Mouse (Mus musculus): ENCODE results near the gene Adamts18. TPM values are rescaled to one million over a fixed set of nuclear protein-coding genes. Genes with fewer than 3 reads are reported as not detected.

Gene Adamts18
- total and polyA plus RNA-seq, 2 experiments from 2014 or later = 4.0 to 6.2 TPM

GRCm38 (mm10) chr8:113858801-113859200 lies 10.3 kb upstream of the Adamts18 start:
- Histone ChIP-seq H3K4me3 (ENCODE audit: low read length) (no peak overlapping the region), H3K9ac (replicated peaks; ENCODE audit: low read length) (no peak overlapping the region), H3K27me3 (ENCODE audit: insufficient read depth, low read length) (no peaks in the 10 kb centered on the region), H3K4me2 (ENCODE audit: low read depth, low read length) (no peak overlapping the region), H3K27ac (no peak overlapping the region), H3K4me1 (ENCODE audit: insufficient read depth, low read length) (no peaks in the 10 kb centered on the region), H3K9me3 (ENCODE audit: low read length) (no peaks in the 10 kb centered on the region), H3K36me3 (ENCODE audit: insufficient read depth, low read length) (no peaks in the 10 kb centered on the region)
- no peak for DNase-seq (ENCODE audit: low spot score)
- TF ChIP-seq CTCF (IDR thresholded peaks at IDR 0.05; ENCODE audit: low read depth) = no peak
- ATAC-seq = no peak
- 67% methylated on average over 7 of the region's 7 CpGs for WGBS

GRCm38 (mm10) chr8:113854622-113855293 lies 6.2 kb upstream of the Adamts18 start:
- 69% methylated on average over 8 of the region's 8 CpGs for WGBS
- DNase-seq (ENCODE audit: low spot score) = no peak
- TF ChIP-seq CTCF (IDR thresholded peaks at IDR 0.05; ENCODE audit: low read depth) = no peak
- no peak overlapping the region for H3K4me2 ChIP-seq (ENCODE audit: low read depth, low read length)
- H3K9ac ChIP-seq (replicated peaks; ENCODE audit: low read length) = no peak overlapping the region
- H3K27me3 ChIP-seq (ENCODE audit: insufficient read depth, low read length) = no peaks in the 10 kb centered on the region
- no peak overlapping the region for H3K27ac ChIP-seq
- H3K36me3 ChIP-seq (ENCODE audit: insufficient read depth, low read length) = no peaks in the 10 kb centered on the region
- no peak for ATAC-seq
- no peaks in the 10 kb centered on the region for H3K4me1 ChIP-seq (ENCODE audit: insufficient read depth, low read length)
- H3K9me3 ChIP-seq (ENCODE audit: low read length) = no peaks in the 10 kb centered on the region
- H3K4me3 ChIP-seq (ENCODE audit: low read length) = no peak overlapping the region

- 0 out of 2 replicates have a peak, but pooled peaks cover 4% of the 10 kb centered on the region for H3K4me1 ChIP-seq (ENCODE audit: insufficient read depth, low read length)
- no peak for TF ChIP-seq CTCF (IDR thresholded peaks at IDR 0.05; ENCODE audit: low read depth)
- no peak overlapping the region for H3K27ac ChIP-seq
- no peak for DNase-seq (ENCODE audit: low spot score)
- no peak overlapping the region for H3K4me2 ChIP-seq (ENCODE audit: low read depth, low read length)
- WGBS = 75% methylated on average over 4 of the region's 4 CpGs
- H3K9me3 ChIP-seq (ENCODE audit: low read length) = no peaks in the 10 kb centered on the region
- no peaks in the 10 kb centered on the region for H3K27me3 ChIP-seq (ENCODE audit: insufficient read depth, low read length)
- no peaks in the 10 kb centered on the region for H3K36me3 ChIP-seq (ENCODE audit: insufficient read depth, low read length)
- no peak for ATAC-seq
- H3K9ac ChIP-seq (replicated peaks; ENCODE audit: low read length) = no peak overlapping the region
- no peak overlapping the region for H3K4me3 ChIP-seq (ENCODE audit: low read length)
These were observed 5.2 kb upstream of the Adamts18 start for GRCm38 (mm10) chr8:113853714-113854113.

GRCm38 (mm10) chr8:113851655-113852054 lies 3.1 kb upstream of the Adamts18 start:
- H3K9me3 ChIP-seq (ENCODE audit: low read length) = no peaks in the 10 kb centered on the region
- H3K36me3 ChIP-seq (ENCODE audit: insufficient read depth, low read length) = no peaks in the 10 kb centered on the region
- 43% methylated on average over 4 of the region's 4 CpGs for WGBS
- ATAC-seq (no peak), DNase-seq (ENCODE audit: low spot score) (peak; percentile 27)
- no peak overlapping the region for H3K4me2 ChIP-seq (ENCODE audit: low read depth, low read length)
- 0 out of 2 replicates have a peak, but pooled peaks cover 4% of the 10 kb centered on the region for H3K4me1 ChIP-seq (ENCODE audit: insufficient read depth, low read length)
- no peak overlapping the region for H3K9ac ChIP-seq (replicated peaks; ENCODE audit: low read length)
- H3K27ac ChIP-seq = no peak overlapping the region
- H3K4me3 ChIP-seq (ENCODE audit: low read length) = no peak overlapping the region
- 0 out of 2 replicates have a peak, but pooled peaks cover 3% of the 10 kb centered on the region for H3K27me3 ChIP-seq (ENCODE audit: insufficient read depth, low read length)
- peak; percentile 69 for TF ChIP-seq CTCF (IDR thresholded peaks at IDR 0.05; ENCODE audit: low read depth)

- peak overlapping the region; percentile 77 for H3K27ac ChIP-seq
- H3K4me1 ChIP-seq (ENCODE audit: insufficient read depth, low read length) = peaks cover 7% of the 10 kb centered on the region; the same call in 1 of the 2 replicates
- no peaks in the 10 kb centered on the region for H3K9me3 ChIP-seq (ENCODE audit: low read length)
- peak overlapping the region; percentile 98 for H3K4me2 ChIP-seq (ENCODE audit: low read depth, low read length)
- H3K36me3 ChIP-seq (ENCODE audit: insufficient read depth, low read length) = no peaks in the 10 kb centered on the region
- H3K4me3 ChIP-seq (ENCODE audit: low read length) = peak overlapping the region; percentile 59
- 0 out of 2 replicates have a peak, but pooled peaks cover 3% of the 10 kb centered on the region for H3K27me3 ChIP-seq (ENCODE audit: insufficient read depth, low read length)
- TF ChIP-seq CTCF (IDR thresholded peaks at IDR 0.05; ENCODE audit: low read depth) = no peak
- ATAC-seq = peak; percentile 33
- under 1% methylated on average over 42 of the region's 50 CpGs for WGBS
- DNase-seq (ENCODE audit: low spot score) = peak; percentile 41
- H3K9ac ChIP-seq (replicated peaks; ENCODE audit: low read length) = peak overlapping the region; percentile 70
These were observed 371 bp downstream of the Adamts18 start for GRCm38 (mm10) chr8:113848081-113848652.

GRCm38 (mm10) chr8:113847606-113848080 lies 895 bp downstream of the Adamts18 start:
- no peaks in the 10 kb centered on the region for H3K9me3 ChIP-seq (ENCODE audit: low read length)
- ATAC-seq (no peak), DNase-seq (ENCODE audit: low spot score) (peak; percentile 13)
- no peaks in the 10 kb centered on the region for H3K36me3 ChIP-seq (ENCODE audit: insufficient read depth, low read length)
- peak overlapping the region; percentile 77; the same call in 1 of the 2 replicates for H3K27ac ChIP-seq
- peak overlapping the region; percentile 70 for H3K9ac ChIP-seq (replicated peaks; ENCODE audit: low read length)
- H3K4me3 ChIP-seq (ENCODE audit: low read length) = peak overlapping the region; percentile 59
- 0 out of 2 replicates have a peak, but pooled peaks cover 3% of the 10 kb centered on the region for H3K27me3 ChIP-seq (ENCODE audit: insufficient read depth, low read length)
- H3K4me2 ChIP-seq (ENCODE audit: low read depth, low read length) = peak overlapping the region; percentile 98
- WGBS = 24% methylated on average over 12 of the region's 12 CpGs
- peaks cover 7% of the 10 kb centered on the region; the same call in 1 of the 2 replicates for H3K4me1 ChIP-seq (ENCODE audit: insufficient read depth, low read length)
- TF ChIP-seq CTCF (IDR thresholded peaks at IDR 0.05; ENCODE audit: low read depth) = no peak
